Mouse (Mus musculus): Measurements from ENCODE around the gene Tll2.

DNA sequence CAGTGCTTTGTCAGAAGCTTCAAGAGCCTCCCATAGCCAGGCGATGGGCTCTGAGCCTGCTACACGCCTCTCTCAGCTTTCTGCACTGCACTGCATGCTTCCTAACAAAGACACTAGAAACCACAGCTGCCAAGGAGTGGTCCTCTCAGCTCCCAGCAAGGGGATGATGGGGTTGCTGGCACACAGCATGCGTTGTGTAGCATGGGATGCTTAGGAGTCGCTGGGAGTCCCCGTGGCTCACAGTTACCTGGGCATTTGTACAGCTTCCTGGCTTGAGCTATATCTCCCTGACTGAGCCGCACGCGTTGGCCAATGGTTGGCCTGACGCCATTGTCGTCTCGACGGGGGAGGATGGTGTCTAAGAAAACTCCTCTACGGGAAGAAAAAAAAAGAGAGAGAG, 86.7 kb downstream of the Tll2 start:
- TF ChIP-seq CTCF (IDR thresholded peaks at IDR 0.05; ENCODE audit: borderline replicate concordance, extremely low read depth, insufficient read depth, insufficient read length) (no peak), POLR2A (IDR thresholded peaks at IDR 0.05; ENCODE audit: borderline replicate concordance, extremely low read depth, insufficient read depth, insufficient read length, poor library complexity, severe bottlenecking) (no peak)
